Mouse (Mus musculus): ENCODE measurements around the gene Fam8a1. TPM values are rescaled to one million over a fixed set of nuclear protein-coding genes. Genes with fewer than 3 reads are reported as not detected.

The Fam8a1 gene
- polyA plus RNA-seq, 1 experiment from 2014 or later: 8.4 TPM

DNA sequence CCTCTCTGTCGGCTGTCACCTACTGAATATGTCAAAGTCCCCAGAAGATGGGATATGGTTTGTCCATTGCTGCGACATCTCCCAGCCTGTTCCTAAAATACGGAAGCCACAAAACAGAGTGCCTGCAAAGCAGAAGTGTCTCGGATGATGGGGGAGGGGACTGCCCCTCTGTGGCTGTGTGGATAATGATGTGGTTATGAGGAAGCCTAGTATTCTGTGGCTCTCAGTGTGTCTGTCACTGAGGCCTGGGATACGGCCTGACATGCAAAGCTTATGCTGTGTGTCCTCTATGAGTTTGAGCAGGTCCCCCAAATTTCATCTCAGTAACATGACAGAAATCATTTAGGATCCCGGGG lies 35.2 kb upstream of the Fam8a1 start:
- ATAC-seq (ENCODE audit: low FRiP score) (peak; percentile 79), DNase-seq (ENCODE audit: low spot score) (peak; percentile 64)
- H3K27me3 ChIP-seq (ENCODE audit: control insufficient read depth, insufficient read depth, low read length): no peaks in the 10 kb centered on the region
- peak overlapping the region; percentile 51 for H3K27ac ChIP-seq (ENCODE audit: low read depth, low read length)
- H3K9me3 ChIP-seq (ENCODE audit: control insufficient read depth, low read length): no peaks in the 10 kb centered on the region
- H3K4me3 ChIP-seq (ENCODE audit: low read depth, low read length): no peak overlapping the region
- H3K36me3 ChIP-seq (ENCODE audit: control insufficient read depth, insufficient read depth, low read length): no peaks in the 10 kb centered on the region
- H3K4me2 ChIP-seq (replicated peaks; ENCODE audit: low read depth, low read length): peak overlapping the region; percentile 17
- 0 out of 2 replicates have a peak, but pooled peaks cover 5% of the 10 kb centered on the region for H3K4me1 ChIP-seq (replicated peaks; ENCODE audit: control insufficient read depth, insufficient read depth, low read length)
- peak overlapping the region; percentile 40 for H3K9ac ChIP-seq (ENCODE audit: low read depth, low read length)
- WGBS: 48% methylated on average over 6 of the region's 6 CpGs

DNA sequence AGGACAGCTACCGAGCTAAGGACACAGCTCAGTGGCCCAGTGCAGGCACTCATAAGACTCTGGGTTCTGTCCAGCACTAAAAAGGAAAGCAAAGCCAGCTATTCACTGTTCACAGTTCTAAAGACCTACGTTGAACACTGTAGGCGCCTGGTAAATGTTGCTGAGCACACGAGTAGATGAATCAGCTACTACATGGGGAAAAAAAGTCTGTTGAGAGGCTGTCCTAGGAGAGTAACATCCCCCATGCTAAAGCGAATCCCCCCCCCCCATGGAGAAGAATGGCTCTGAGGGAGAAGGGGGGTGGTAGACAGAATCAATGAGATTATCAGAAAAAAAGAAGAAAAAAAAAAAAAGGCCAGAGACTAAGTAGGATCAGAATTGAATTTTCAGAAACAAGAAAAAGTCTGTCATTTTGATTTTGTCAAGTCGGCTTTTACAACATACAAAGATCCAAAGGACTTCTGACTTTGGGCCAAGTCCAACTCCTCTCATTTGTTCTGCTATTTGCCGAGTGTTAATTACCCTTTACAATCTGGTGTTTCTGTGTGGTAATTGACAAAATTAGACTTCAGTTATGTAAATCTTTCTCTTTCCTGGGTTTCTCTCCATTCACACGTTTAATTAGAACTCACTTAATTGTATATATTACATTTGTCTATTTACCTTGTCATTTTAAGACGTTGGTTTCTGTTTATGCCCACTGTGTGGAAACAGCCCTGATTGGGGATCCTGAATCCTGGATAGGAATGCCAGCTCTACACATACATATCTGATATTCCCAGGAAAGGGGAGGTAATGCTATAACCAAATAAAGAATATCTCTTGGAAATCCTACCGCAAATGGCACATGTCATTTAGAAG lies 28.5 kb upstream of the Fam8a1 start:
- WGBS: 92% methylated on average over 10 of the region's 10 CpGs
- no peaks in the 10 kb centered on the region for H3K36me3 ChIP-seq (ENCODE audit: control insufficient read depth, insufficient read depth, low read length)
- no peak overlapping the region for H3K9ac ChIP-seq (ENCODE audit: low read depth, low read length)
- H3K4me1 ChIP-seq (replicated peaks; ENCODE audit: control insufficient read depth, insufficient read depth, low read length): no peaks in the 10 kb centered on the region
- no peak overlapping the region for H3K4me2 ChIP-seq (replicated peaks; ENCODE audit: low read depth, low read length)
- no peak overlapping the region for H3K27ac ChIP-seq (ENCODE audit: low read depth, low read length)
- DNase-seq (ENCODE audit: low spot score) (no peak), ATAC-seq (ENCODE audit: low FRiP score) (no peak)
- H3K27me3 ChIP-seq (ENCODE audit: control insufficient read depth, insufficient read depth, low read length): no peaks in the 10 kb centered on the region
- peaks cover 2% of the 10 kb centered on the region; the same call in 1 of the 2 replicates for H3K9me3 ChIP-seq (ENCODE audit: control insufficient read depth, low read length)
- H3K4me3 ChIP-seq (ENCODE audit: low read depth, low read length): no peak overlapping the region

GRCm38 (mm10) chr13:46642318-46642717 lies 27.0 kb upstream of the Fam8a1 start:
- Histone ChIP-seq H3K4me2 (replicated peaks; ENCODE audit: low read depth, low read length) (no peak overlapping the region), H3K4me3 (ENCODE audit: low read depth, low read length) (no peak overlapping the region), H3K4me1 (replicated peaks; ENCODE audit: control insufficient read depth, insufficient read depth, low read length) (no peaks in the 10 kb centered on the region), H3K36me3 (ENCODE audit: control insufficient read depth, insufficient read depth, low read length) (no peaks in the 10 kb centered on the region), H3K9ac (ENCODE audit: low read depth, low read length) (no peak overlapping the region), H3K27me3 (ENCODE audit: control insufficient read depth, insufficient read depth, low read length) (no peaks in the 10 kb centered on the region), H3K9me3 (ENCODE audit: control insufficient read depth, low read length) (peaks cover 2% of the 10 kb centered on the region; the same call in 1 of the 2 replicates), H3K27ac (ENCODE audit: low read depth, low read length) (no peak overlapping the region)
- WGBS: 88% methylated on average over 4 of the region's 4 CpGs
- DNase-seq (ENCODE audit: low spot score) (no peak), ATAC-seq (ENCODE audit: low FRiP score) (no peak)

- Histone ChIP-seq H3K27ac (ENCODE audit: low read depth, low read length) (no peak overlapping the region), H3K9ac (ENCODE audit: low read depth, low read length) (no peak overlapping the region), H3K27me3 (ENCODE audit: control insufficient read depth, insufficient read depth, low read length) (no peaks in the 10 kb centered on the region), H3K4me2 (replicated peaks; ENCODE audit: low read depth, low read length) (no peak overlapping the region), H3K9me3 (ENCODE audit: control insufficient read depth, low read length) (peaks cover 2% of the 10 kb centered on the region; the same call in 1 of the 2 replicates), H3K4me3 (ENCODE audit: low read depth, low read length) (no peak overlapping the region), H3K4me1 (replicated peaks; ENCODE audit: control insufficient read depth, insufficient read depth, low read length) (no peaks in the 10 kb centered on the region), H3K36me3 (ENCODE audit: control insufficient read depth, insufficient read depth, low read length) (no peaks in the 10 kb centered on the region)
- WGBS: 82% methylated on average over 6 of the region's 6 CpGs
- ATAC-seq (ENCODE audit: low FRiP score) (no peak), DNase-seq (ENCODE audit: low spot score) (no peak)
These were observed 25.1 kb upstream of the Fam8a1 start for GRCm38 (mm10) chr13:46644175-46644574.

DNA sequence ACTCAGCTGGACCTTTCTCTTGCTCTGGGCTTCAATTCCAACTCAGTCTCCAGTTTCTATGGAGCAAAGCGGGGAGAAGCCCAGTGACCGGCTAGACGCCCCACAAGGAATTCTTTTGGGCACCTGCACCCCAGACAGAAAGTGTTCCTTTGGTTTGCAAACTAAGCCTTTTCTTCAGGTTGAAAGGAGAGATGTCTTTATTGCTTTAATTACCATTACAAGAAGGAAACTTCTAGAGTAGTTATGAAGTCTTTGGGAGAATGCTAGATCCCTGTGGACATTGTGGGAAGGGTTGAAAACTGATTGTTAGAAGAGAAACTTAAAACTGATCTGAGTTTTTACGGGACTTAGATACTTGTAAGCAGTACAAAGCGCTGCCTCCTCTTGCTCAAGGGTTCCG lies 23.8 kb upstream of the Fam8a1 start:
- no peak overlapping the region for H3K27ac ChIP-seq (ENCODE audit: low read depth, low read length)
- no peaks in the 10 kb centered on the region for H3K4me1 ChIP-seq (replicated peaks; ENCODE audit: control insufficient read depth, insufficient read depth, low read length)
- 76% methylated on average over 6 of the region's 6 CpGs for WGBS
- H3K4me3 ChIP-seq (ENCODE audit: low read depth, low read length): no peak overlapping the region
- no peaks in the 10 kb centered on the region for H3K27me3 ChIP-seq (ENCODE audit: control insufficient read depth, insufficient read depth, low read length)
- peaks cover 2% of the 10 kb centered on the region; the same call in 1 of the 2 replicates for H3K9me3 ChIP-seq (ENCODE audit: control insufficient read depth, low read length)
- DNase-seq (ENCODE audit: low spot score): no peak
- no peak overlapping the region for H3K9ac ChIP-seq (ENCODE audit: low read depth, low read length)
- no peak for ATAC-seq (ENCODE audit: low FRiP score)
- H3K36me3 ChIP-seq (ENCODE audit: control insufficient read depth, insufficient read depth, low read length): no peaks in the 10 kb centered on the region
- H3K4me2 ChIP-seq (replicated peaks; ENCODE audit: low read depth, low read length): no peak overlapping the region

DNA sequence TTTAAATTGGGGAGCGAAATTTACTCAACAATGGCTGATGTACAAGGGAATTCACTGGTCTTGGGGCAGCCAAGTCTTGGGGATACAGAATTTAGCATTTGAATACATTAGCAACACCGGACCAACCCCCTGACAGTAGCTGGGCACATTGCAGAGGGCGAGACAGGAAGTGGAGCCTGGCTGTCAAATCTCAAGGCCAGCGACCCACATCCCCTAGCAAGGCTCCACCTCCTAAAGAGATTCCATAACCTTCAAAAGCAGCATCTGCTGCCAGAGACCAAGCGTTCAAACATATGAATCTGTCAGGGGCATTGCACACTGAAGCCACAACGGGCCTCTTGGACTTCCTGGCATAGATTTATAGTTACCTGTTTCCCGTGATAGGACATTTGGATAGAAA lies 17.5 kb upstream of the Fam8a1 start:
- Histone ChIP-seq H3K9ac (ENCODE audit: low read depth, low read length) (no peak overlapping the region), H3K4me1 (replicated peaks; ENCODE audit: control insufficient read depth, insufficient read depth, low read length) (no peaks in the 10 kb centered on the region), H3K9me3 (ENCODE audit: control insufficient read depth, low read length) (no peaks in the 10 kb centered on the region), H3K27ac (ENCODE audit: low read depth, low read length) (no peak overlapping the region), H3K4me3 (ENCODE audit: low read depth, low read length) (no peak overlapping the region), H3K27me3 (ENCODE audit: control insufficient read depth, insufficient read depth, low read length) (no peaks in the 10 kb centered on the region), H3K36me3 (ENCODE audit: control insufficient read depth, insufficient read depth, low read length) (no peaks in the 10 kb centered on the region), H3K4me2 (replicated peaks; ENCODE audit: low read depth, low read length) (no peak overlapping the region)
- ATAC-seq (ENCODE audit: low FRiP score) (no peak), DNase-seq (ENCODE audit: low spot score) (no peak)
- WGBS: 89% methylated on average over 7 of the region's 7 CpGs

GRCm38 (mm10) chr13:46652671-46653070 lies 16.7 kb upstream of the Fam8a1 start:
- no peak for ATAC-seq (ENCODE audit: low FRiP score)
- no peaks in the 10 kb centered on the region for H3K36me3 ChIP-seq (ENCODE audit: control insufficient read depth, insufficient read depth, low read length)
- no peak overlapping the region for H3K4me2 ChIP-seq (replicated peaks; ENCODE audit: low read depth, low read length)
- WGBS: 84% methylated on average over 7 of the region's 7 CpGs
- no peak overlapping the region for H3K27ac ChIP-seq (ENCODE audit: low read depth, low read length)
- no peaks in the 10 kb centered on the region for H3K27me3 ChIP-seq (ENCODE audit: control insufficient read depth, insufficient read depth, low read length)
- no peak overlapping the region for H3K9ac ChIP-seq (ENCODE audit: low read depth, low read length)
- no peak overlapping the region for H3K4me3 ChIP-seq (ENCODE audit: low read depth, low read length)
- H3K4me1 ChIP-seq (replicated peaks; ENCODE audit: control insufficient read depth, insufficient read depth, low read length): no peaks in the 10 kb centered on the region
- DNase-seq (ENCODE audit: low spot score): no peak
- H3K9me3 ChIP-seq (ENCODE audit: control insufficient read depth, low read length): no peaks in the 10 kb centered on the region

DNA sequence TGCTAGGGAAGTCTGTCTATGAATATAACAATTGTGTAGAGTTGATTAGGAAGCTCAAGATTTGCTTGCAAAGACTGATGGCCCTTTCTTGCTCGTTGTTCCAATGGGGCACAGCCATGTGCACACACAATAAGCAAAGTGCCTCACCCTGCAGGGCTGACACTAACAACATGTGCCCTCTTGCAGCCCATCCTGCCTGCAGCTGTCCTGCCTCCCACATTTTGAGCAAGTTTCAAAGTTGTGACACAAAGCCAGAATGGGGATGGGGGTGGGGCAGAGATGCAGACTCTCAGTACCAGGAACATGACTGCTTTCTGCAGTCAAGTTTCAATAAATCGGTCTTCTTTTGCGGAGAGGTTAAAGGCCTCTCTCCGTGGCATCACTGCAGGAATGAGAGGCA lies 15.7 kb upstream of the Fam8a1 start:
- no peaks in the 10 kb centered on the region for H3K27me3 ChIP-seq (ENCODE audit: control insufficient read depth, insufficient read depth, low read length)
- H3K27ac ChIP-seq (ENCODE audit: low read depth, low read length): no peak overlapping the region
- WGBS: 75% methylated on average over 4 of the region's 4 CpGs
- no peaks in the 10 kb centered on the region for H3K4me1 ChIP-seq (replicated peaks; ENCODE audit: control insufficient read depth, insufficient read depth, low read length)
- no peak for DNase-seq (ENCODE audit: low spot score)
- no peak for ATAC-seq (ENCODE audit: low FRiP score)
- H3K9me3 ChIP-seq (ENCODE audit: control insufficient read depth, low read length): no peaks in the 10 kb centered on the region
- H3K9ac ChIP-seq (ENCODE audit: low read depth, low read length): no peak overlapping the region
- no peak overlapping the region for H3K4me3 ChIP-seq (ENCODE audit: low read depth, low read length)
- H3K4me2 ChIP-seq (replicated peaks; ENCODE audit: low read depth, low read length): no peak overlapping the region
- no peaks in the 10 kb centered on the region for H3K36me3 ChIP-seq (ENCODE audit: control insufficient read depth, insufficient read depth, low read length)

DNA sequence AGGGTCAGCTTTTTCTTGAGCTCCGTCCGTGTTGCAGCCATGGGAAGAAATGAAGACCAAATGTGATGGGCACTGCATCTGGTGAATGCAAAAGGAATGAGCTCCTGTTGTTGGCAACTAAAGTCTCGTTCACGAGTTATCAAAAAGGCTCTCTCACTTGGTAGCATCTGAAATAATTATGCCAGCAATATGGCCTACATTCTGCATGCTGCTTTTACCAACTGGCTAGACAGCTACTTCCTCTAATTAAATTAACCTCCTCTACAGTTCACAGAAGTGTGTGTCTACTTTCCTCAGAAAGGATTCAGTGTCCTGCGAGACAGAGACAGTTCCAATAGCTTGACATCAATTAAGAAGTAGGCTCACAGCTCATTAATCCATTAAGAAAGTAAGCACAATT lies 14.8 kb upstream of the Fam8a1 start:
- Histone ChIP-seq H3K4me1 (replicated peaks; ENCODE audit: control insufficient read depth, insufficient read depth, low read length) (no peaks in the 10 kb centered on the region), H3K4me2 (replicated peaks; ENCODE audit: low read depth, low read length) (no peak overlapping the region), H3K27ac (ENCODE audit: low read depth, low read length) (no peak overlapping the region), H3K4me3 (ENCODE audit: low read depth, low read length) (no peak overlapping the region), H3K9ac (ENCODE audit: low read depth, low read length) (no peak overlapping the region), H3K9me3 (ENCODE audit: control insufficient read depth, low read length) (no peaks in the 10 kb centered on the region), H3K27me3 (ENCODE audit: control insufficient read depth, insufficient read depth, low read length) (no peaks in the 10 kb centered on the region), H3K36me3 (ENCODE audit: control insufficient read depth, insufficient read depth, low read length) (no peaks in the 10 kb centered on the region)
- 88% methylated on average over 5 of the region's 5 CpGs for WGBS
- DNase-seq (ENCODE audit: low spot score) (no peak), ATAC-seq (ENCODE audit: low FRiP score) (no peak)
